Mouse (Mus musculus) left cerebral cortex, postnatal 10 days (tissue): ENCODE measurements around the gene Cpne2. TPM values are rescaled to one million over a fixed set of nuclear protein-coding genes. Genes with fewer than 3 reads are reported as not detected.

Experiments
- DNase-seq, 2 experiments: peaks; one replicate each; pipeline ENCODE4 v3.0.0; 2021 to 2022; ENCODE audit warnings: low spot score in 2 of 2, mixed read lengths in 1 of 2; ENCODE audit errors: extremely low spot score in 1 of 2
- intact Hi-C: fragments of 180-260 bp; cut with DNase I; formaldehyde crosslinking; loops from one replicate; pipeline ENCODE4 v1.15.1; 2025
- total RNA-seq, 2 experiments: library from RNA; stranded (reverse); gene quantifications; 2 replicates each; pipeline ENCODE4 v1.2.3; 2021

Cpne2 gene
- total RNA-seq, 2 experiments from 2014 or later = 40.3 to 42.3 TPM

- intact Hi-C loops = no loop called here
- DNase-seq = no peak
These were observed 34.5 kb downstream of the Cpne2 start for GRCm38 (mm10) chr8:94567159-94567849.

- no peak for DNase-seq
- intact Hi-C loops = no loop called here
These were observed 35.3 kb downstream of the Cpne2 start for GRCm38 (mm10) chr8:94568098-94568497.

GRCm38 (mm10) chr8:94569419-94569818 lies 36.6 kb downstream of the Cpne2 start:
- intact Hi-C loops = no loop called here
- DNase-seq = no peak

- intact Hi-C loops = no loop called here
- DNase-seq = no peak
These were observed 39.1 kb downstream of the Cpne2 start for GRCm38 (mm10) chr8:94571896-94572295.

GRCm38 (mm10) chr8:94574159-94574907 lies 41.5 kb downstream of the Cpne2 start:
- intact Hi-C loops = no loop called here
- DNase-seq = peak; percentile 80 to 82

- intact Hi-C loops = no loop called here
- DNase-seq = no peak
These were observed 42.4 kb downstream of the Cpne2 start for GRCm38 (mm10) chr8:94575148-94575547.

GRCm38 (mm10) chr8:94581820-94582483 lies 49.2 kb downstream of the Cpne2 start:
- intact Hi-C loops = loop anchor here (10.0 kb wide), 1 partner anchor 237 kb away; no protein-coding TSS in a partner anchor
- no peak for DNase-seq

GRCm38 (mm10) chr8:94582569-94582968 lies 49.8 kb downstream of the Cpne2 start:
- intact Hi-C loops = loop anchor here (10.0 kb wide), 1 partner anchor 238 kb away; no protein-coding TSS in a partner anchor
- DNase-seq = no peak

GRCm38 (mm10) chr8:94584238-94584817 lies 51.5 kb downstream of the Cpne2 start:
- intact Hi-C loops = loop anchor here (2.0 to 10.0 kb wide), 2 partner anchors 92 to 240 kb away; no protein-coding TSS in a partner anchor
- DNase-seq = peak; percentile 62 to 67

- intact Hi-C loops = loop anchor here (10.0 kb wide), 1 partner anchor 223 kb away; the partner anchor contains the start of gene Ccl17
- no peak for DNase-seq
These were observed 58.9 kb downstream of the Cpne2 start for GRCm38 (mm10) chr8:94591691-94592090.

GRCm38 (mm10) chr8:94594211-94594610 lies 61.4 kb downstream of the Cpne2 start:
- intact Hi-C loops = loop anchor here (10.0 kb wide), 1 partner anchor 221 kb away; the partner anchor contains the start of gene Ccl17
- no peak for DNase-seq

- intact Hi-C loops = loop anchor here (5.0 kb wide), 1 partner anchor 102 kb away; no protein-coding TSS in a partner anchor
- DNase-seq = no peak
These were observed 67.7 kb downstream of the Cpne2 start for GRCm38 (mm10) chr8:94600478-94600877.

- intact Hi-C loops = loop anchor here (5.0 kb wide), 1 partner anchor 101 kb away; no protein-coding TSS in a partner anchor
- DNase-seq = peak in 1 of 2 experiments; percentile 53
These were observed 68.3 kb downstream of the Cpne2 start for GRCm38 (mm10) chr8:94601034-94601606.

- DNase-seq = peak; percentile 99 to 100
- intact Hi-C loops = loop anchor here (5.0 kb wide), 1 partner anchor 101 kb away; no protein-coding TSS in a partner anchor
These were observed 69.0 kb downstream of the Cpne2 start, which contains the start of the genes Rspry1 and Fam192a for GRCm38 (mm10) chr8:94601607-94602385. Gene Rspry1, plus strand, starts transcription at chr8:94601937. Gene Fam192a, minus strand, starts transcription at chr8:94601997.

GRCm38 (mm10) chr8:94602471-94603131 lies 69.8 kb downstream of the Cpne2 start:
- DNase-seq = peak in 1 of 2 experiments; percentile 49
- intact Hi-C loops = loop anchor here (5.0 kb wide), 1 partner anchor 100 kb away; no protein-coding TSS in a partner anchor

- intact Hi-C loops = loop anchor here (5.0 kb wide), 1 partner anchor 98 kb away; no protein-coding TSS in a partner anchor
These were observed 71.2 kb downstream of the Cpne2 start for GRCm38 (mm10) chr8:94604030-94604429.

GRCm38 (mm10) chr8:94607064-94607463 lies 74.3 kb downstream of the Cpne2 start:
- no peak for DNase-seq
- intact Hi-C loops = no loop called here

More at GRCm38 (mm10) chr8:94604030-94604429, 71.2 kb downstream of the Cpne2 start:
- no peak for DNase-seq
